Mouse (Mus musculus): ENCODE results near the gene Cfap45.

Gene Cfap45

GRCm38 (mm10) chr1:172504756-172505155, 15.8 kb upstream of the Cfap45 start:
- no peak for TF ChIP-seq GATA4 (IDR thresholded peaks at IDR 0.05; ENCODE audit: insufficient replicate concordance, low read length)

GRCm38 (mm10) chr1:172507001-172507400, 13.6 kb upstream of the Cfap45 start:
- TF ChIP-seq GATA4 (IDR thresholded peaks at IDR 0.05; ENCODE audit: insufficient replicate concordance, low read length): no peak

- TF ChIP-seq GATA4 (IDR thresholded peaks at IDR 0.05; ENCODE audit: insufficient replicate concordance, low read length): no peak
Observed at GRCm38 (mm10) chr1:172507701-172508100, 12.9 kb upstream of the Cfap45 start.

- TF ChIP-seq GATA4 (IDR thresholded peaks at IDR 0.05; ENCODE audit: insufficient replicate concordance, low read length): peak; percentile 91; the same call in 1 of the 2 replicates
Observed at GRCm38 (mm10) chr1:172508172-172508571, 12.4 kb upstream of the Cfap45 start.

- no peak for TF ChIP-seq GATA4 (IDR thresholded peaks at IDR 0.05; ENCODE audit: insufficient replicate concordance, low read length)
Observed at GRCm38 (mm10) chr1:172509235-172509634, 11.4 kb upstream of the Cfap45 start.

- TF ChIP-seq GATA4 (IDR thresholded peaks at IDR 0.05; ENCODE audit: insufficient replicate concordance, low read length): no peak
Observed at GRCm38 (mm10) chr1:172509983-172510382, 10.6 kb upstream of the Cfap45 start.

GRCm38 (mm10) chr1:172510421-172510972, 10.1 kb upstream of the Cfap45 start:
- TF ChIP-seq GATA4 (IDR thresholded peaks at IDR 0.05; ENCODE audit: insufficient replicate concordance, low read length): no peak

GRCm38 (mm10) chr1:172512962-172513361, 7.6 kb upstream of the Cfap45 start:
- TF ChIP-seq GATA4 (IDR thresholded peaks at IDR 0.05; ENCODE audit: insufficient replicate concordance, low read length): peak; percentile 78; the same call in 1 of the 2 replicates

GRCm38 (mm10) chr1:172513525-172514212, 6.9 kb upstream of the Cfap45 start:
- peak; percentile 88 for TF ChIP-seq GATA4 (IDR thresholded peaks at IDR 0.05; ENCODE audit: insufficient replicate concordance, low read length)

- no peak for TF ChIP-seq GATA4 (IDR thresholded peaks at IDR 0.05; ENCODE audit: insufficient replicate concordance, low read length)
Observed at GRCm38 (mm10) chr1:172514213-172514529, 6.4 kb upstream of the Cfap45 start.

GRCm38 (mm10) chr1:172514551-172515268, 5.9 kb upstream of the Cfap45 start:
- peak; percentile 43; the same call in 1 of the 2 replicates for TF ChIP-seq GATA4 (IDR thresholded peaks at IDR 0.05; ENCODE audit: insufficient replicate concordance, low read length)

- no peak for TF ChIP-seq GATA4 (IDR thresholded peaks at IDR 0.05; ENCODE audit: insufficient replicate concordance, low read length)
Observed at GRCm38 (mm10) chr1:172515396-172515795, 5.2 kb upstream of the Cfap45 start.

- no peak for TF ChIP-seq GATA4 (IDR thresholded peaks at IDR 0.05; ENCODE audit: insufficient replicate concordance, low read length)
Observed at GRCm38 (mm10) chr1:172518013-172518412, 2.6 kb upstream of the Cfap45 start.

- no peak for TF ChIP-seq GATA4 (IDR thresholded peaks at IDR 0.05; ENCODE audit: insufficient replicate concordance, low read length)
Observed at GRCm38 (mm10) chr1:172519644-172520043, 957 bp upstream of the Cfap45 start.

GRCm38 (mm10) chr1:172522524-172522923, 1.9 kb downstream of the Cfap45 start:
- TF ChIP-seq GATA4 (IDR thresholded peaks at IDR 0.05; ENCODE audit: insufficient replicate concordance, low read length): no peak

GRCm38 (mm10) chr1:172523699-172524101, 3.1 kb downstream of the Cfap45 start:
- TF ChIP-seq GATA4 (IDR thresholded peaks at IDR 0.05; ENCODE audit: insufficient replicate concordance, low read length): no peak

Data from liver, adult (tissue).